Mouse (Mus musculus) C2C12 (cell line): ENCODE data around the gene Kdm4b. TPM values are rescaled to one million over a fixed set of nuclear protein-coding genes. Genes with fewer than 3 reads are reported as not detected.

Experiments used
- H3K27me3 ChIP-seq: one replicate; pipeline ENCODE4 v1.6.1; 2011; ENCODE audit not compliant: control insufficient read depth, insufficient read depth, insufficient read length
- H3K36me3 ChIP-seq: one replicate; pipeline ENCODE4 v1.6.1; 2011; ENCODE audit not compliant: control insufficient read depth, insufficient read depth
- H3K4me3 ChIP-seq: one replicate; pipeline ENCODE4 v1.5.1; 2011; ENCODE audit warnings: mild to moderate bottlenecking, control low read depth; ENCODE audit not compliant: poor library complexity, insufficient read depth, severe bottlenecking
- H3K79me2 ChIP-seq: one replicate; pipeline ENCODE4 v1.6.1; 2011; ENCODE audit not compliant: control insufficient read depth, insufficient read depth
- H3K79me3 ChIP-seq: one replicate; pipeline ENCODE4 v1.6.1; 2011; ENCODE audit warnings: low read depth, control low read depth
- H3ac ChIP-seq: one replicate; pipeline ENCODE3; 2011; ENCODE audit warnings: low read depth; ENCODE audit not compliant: control insufficient read depth, insufficient read length
- CEBPB ChIP-seq: IDR thresholded peaks from one replicate; pipeline ENCODE4 v1.6.1; 2011; ENCODE audit warnings: low read depth, mild to moderate bottlenecking, control low read depth, moderate library complexity
- CTCF ChIP-seq: IDR thresholded peaks from one replicate; pipeline ENCODE4 v1.5.1; 2011; ENCODE audit not compliant: control insufficient read depth, insufficient read depth, insufficient read length
- FOSL1 ChIP-seq: IDR thresholded peaks from one replicate; pipeline ENCODE4 v1.8.0; 2011; ENCODE audit warnings: mild to moderate bottlenecking, low read length; ENCODE audit not compliant: poor library complexity, insufficient read depth, severe bottlenecking
- MAX ChIP-seq: IDR thresholded peaks from one replicate; pipeline ENCODE4 v1.6.1; 2011; ENCODE audit warnings: mild to moderate bottlenecking, control low read depth
- MYOD1 ChIP-seq: IDR thresholded peaks from one replicate; pipeline ENCODE4 v1.6.1; 2011; ENCODE audit warnings: low read depth; ENCODE audit not compliant: control insufficient read depth, insufficient read length
- MYOG ChIP-seq: IDR thresholded peaks from one replicate; pipeline ENCODE4 v1.6.1; 2011; ENCODE audit not compliant: control insufficient read depth, insufficient read length; ENCODE audit errors: extremely low read depth
- USF1 ChIP-seq: IDR thresholded peaks from one replicate; pipeline ENCODE4 v1.6.1; 2011; ENCODE audit warnings: low read depth, mild to moderate bottlenecking, control low read depth, moderate library complexity
- polyA plus RNA-seq: library from polyadenylated mRNA; unstranded; fragments of >200 nt; fragmentation: generic; extraction: Trizol; gene quantifications from one replicate; pipeline ENCODE4 v1.2.1, GENCODE M21; 2012; ENCODE audit warnings: missing spikeins

Gene Kdm4b
- polyA plus RNA-seq, 1 experiment, result 10.1 TPM

DNA sequence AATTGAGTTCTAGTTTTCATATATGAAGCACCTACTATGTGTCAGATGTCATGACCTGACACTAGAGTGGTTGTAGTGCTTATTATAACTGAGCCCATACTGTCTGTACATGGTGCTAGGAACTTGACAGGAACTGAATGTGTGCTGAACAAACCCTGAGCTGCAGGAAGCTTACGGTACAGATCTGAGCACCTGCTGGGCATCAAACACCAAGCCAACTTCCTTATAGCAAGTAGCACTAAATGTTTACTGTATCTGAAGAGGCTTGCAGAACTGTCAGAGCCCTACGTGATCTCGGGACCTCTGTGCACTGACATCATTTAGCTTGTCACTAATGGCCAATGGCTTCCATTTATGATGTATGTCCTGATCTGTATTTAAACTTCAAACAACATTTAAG, 105.7 kb downstream of the Kdm4b start:
- Histone ChIP-seq H3K27me3 (no peaks in the 10 kb centered on the region), H3ac (no peak overlapping the region), H3K79me3 (no peaks in the 10 kb centered on the region), H3K79me2 (no peaks in the 10 kb centered on the region), H3K36me3 (peaks cover 20% of the 10 kb centered on the region), H3K4me3 (no peak overlapping the region)
- TF ChIP-seq MYOD1 (no peak), FOSL1 (no peak), CEBPB (no peak), MYOG (no peak), USF1 (no peak), MAX (no peak), CTCF (no peak)

DNA sequence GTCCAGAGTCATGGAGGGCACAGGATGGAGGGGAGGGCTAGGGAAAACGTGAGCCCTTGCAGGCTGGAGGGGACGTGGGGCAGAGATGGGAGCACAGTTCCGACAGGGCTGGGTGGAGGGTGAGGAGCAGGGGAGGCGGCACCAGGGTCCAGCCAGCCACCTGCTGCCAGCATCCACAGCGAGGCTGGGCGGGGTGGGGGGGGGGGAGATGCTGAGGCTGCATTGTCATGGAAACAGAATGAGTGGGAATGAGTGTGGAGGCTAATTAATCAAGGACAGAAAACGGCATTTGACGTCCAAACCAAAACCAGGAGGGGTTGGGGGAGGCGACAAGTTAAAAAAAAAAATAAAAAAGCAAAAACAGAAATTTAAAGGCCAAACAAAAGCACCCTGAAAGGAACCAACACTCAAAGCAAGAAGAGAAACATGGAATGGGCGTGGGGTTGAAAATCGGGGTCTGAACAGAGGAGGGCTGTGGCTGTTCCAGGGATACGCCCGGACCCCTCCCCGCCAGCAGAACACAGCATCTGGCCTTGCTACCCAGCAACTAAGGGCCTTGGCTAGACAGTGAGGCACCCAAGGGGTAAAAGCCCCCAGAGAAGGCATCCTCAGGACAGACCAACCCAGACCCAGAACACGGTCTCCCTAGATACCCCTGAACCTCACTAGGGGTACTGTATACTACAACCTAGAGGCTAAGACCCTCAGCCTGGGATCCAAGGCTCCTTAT, 114.0 kb downstream of the Kdm4b start:
- no peak overlapping the region for H3K4me3 ChIP-seq
- peaks cover 38% of the 10 kb centered on the region for H3K36me3 ChIP-seq
- no peak overlapping the region for H3ac ChIP-seq
- TF ChIP-seq MYOD1, result no peak
- no peak for TF ChIP-seq MYOG
- no peak for TF ChIP-seq USF1
- no peak for TF ChIP-seq MAX
- no peak for TF ChIP-seq CEBPB
- TF ChIP-seq FOSL1, result no peak
- TF ChIP-seq CTCF, result no peak
- no peaks in the 10 kb centered on the region for H3K79me3 ChIP-seq
- no peaks in the 10 kb centered on the region for H3K79me2 ChIP-seq
- H3K27me3 ChIP-seq, result no peaks in the 10 kb centered on the region

DNA sequence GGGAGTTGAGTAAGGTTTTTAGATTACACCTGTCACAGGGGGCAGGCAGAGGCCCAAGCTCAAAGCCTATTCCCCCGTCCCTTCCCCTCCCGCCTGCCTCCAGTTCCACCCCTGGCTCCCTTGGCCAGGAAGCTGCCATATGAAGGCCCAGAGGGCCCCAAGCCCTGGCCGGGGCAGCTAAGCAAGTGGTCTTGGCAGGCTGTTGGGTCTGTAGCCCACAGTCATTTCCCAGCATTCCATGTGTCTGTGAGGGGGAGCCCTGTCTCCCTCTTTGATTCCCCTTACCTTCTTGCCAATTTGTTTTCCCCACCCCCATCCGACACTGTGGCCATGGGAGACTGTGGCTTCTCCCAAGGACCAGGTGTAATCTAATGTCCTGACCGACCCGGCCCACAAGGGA, 116.5 kb downstream of the Kdm4b start:
- TF ChIP-seq FOSL1 (no peak), CEBPB (no peak), MAX (no peak), USF1 (no peak), CTCF (no peak), MYOG (no peak), MYOD1 (no peak)
- peaks cover 18% of the 10 kb centered on the region for H3K36me3 ChIP-seq

DNA sequence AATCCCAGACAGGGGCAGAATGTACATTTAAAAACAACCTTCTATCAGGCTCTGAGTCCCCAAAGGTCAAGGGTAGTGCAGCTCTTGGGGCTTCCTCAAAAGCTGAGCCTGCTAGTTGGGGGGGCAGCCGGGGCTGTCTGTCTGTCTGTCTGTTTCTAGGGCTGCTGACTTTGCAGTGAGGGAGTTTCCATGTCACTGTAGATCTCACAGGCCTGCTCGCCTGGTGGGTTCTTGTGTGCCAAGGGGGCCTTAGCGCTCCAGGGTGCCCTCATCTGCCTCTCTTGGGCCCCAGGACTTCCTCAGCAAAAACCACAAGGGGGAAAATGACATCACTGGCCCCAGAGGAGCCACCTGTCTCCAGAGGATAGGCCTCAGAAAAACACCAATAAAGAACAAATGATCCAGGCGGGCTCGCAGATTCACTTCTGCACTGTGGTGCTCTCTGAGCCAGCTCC, 117.5 kb downstream of the Kdm4b start:
- Histone ChIP-seq H3K27me3 (no peaks in the 10 kb centered on the region), H3ac (no peak overlapping the region), H3K79me3 (no peaks in the 10 kb centered on the region), H3K79me2 (no peaks in the 10 kb centered on the region), H3K36me3 (peaks cover 15% of the 10 kb centered on the region), H3K4me3 (no peak overlapping the region)
- TF ChIP-seq MAX, result no peak
- TF ChIP-seq CTCF, result no peak
- no peak for TF ChIP-seq MYOG
- TF ChIP-seq MYOD1, result no peak
- no peak for TF ChIP-seq FOSL1
- no peak for TF ChIP-seq USF1
- no peak for TF ChIP-seq CEBPB

More for the DNA sequence above, 116.5 kb downstream of the Kdm4b start:
- Histone ChIP-seq H3ac (no peak overlapping the region), H3K79me3 (no peaks in the 10 kb centered on the region), H3K79me2 (no peaks in the 10 kb centered on the region), H3K27me3 (no peaks in the 10 kb centered on the region), H3K4me3 (no peak overlapping the region)

DNA sequence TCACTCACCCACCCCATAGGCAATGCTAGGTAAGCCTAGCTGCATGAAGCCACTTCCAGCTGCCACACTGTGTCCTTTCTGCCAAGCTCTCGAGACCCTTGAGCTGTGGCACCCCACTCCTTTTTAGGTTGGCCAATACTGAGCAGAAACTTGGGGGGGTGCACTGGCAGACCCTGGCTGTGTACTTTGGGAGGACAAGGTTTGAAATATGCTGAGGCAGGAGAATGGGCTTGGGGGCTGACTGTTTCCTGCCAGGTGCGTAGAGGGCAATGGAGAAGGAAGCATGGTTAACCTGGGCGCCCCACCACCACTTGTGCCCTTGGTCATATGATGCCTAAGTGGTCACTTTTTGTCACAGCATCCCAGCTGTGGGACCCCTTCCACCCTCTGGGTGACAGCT, 118.9 kb downstream of the Kdm4b start:
- Histone ChIP-seq H3K36me3 (peaks cover 21% of the 10 kb centered on the region), H3K27me3 (no peaks in the 10 kb centered on the region), H3K79me3 (no peaks in the 10 kb centered on the region), H3K79me2 (no peaks in the 10 kb centered on the region), H3K4me3 (no peak overlapping the region), H3ac (no peak overlapping the region)
- no peak for TF ChIP-seq CEBPB
- no peak for TF ChIP-seq FOSL1
- no peak for TF ChIP-seq MAX
- no peak for TF ChIP-seq USF1
- no peak for TF ChIP-seq CTCF
- no peak for TF ChIP-seq MYOG
- no peak for TF ChIP-seq MYOD1

DNA sequence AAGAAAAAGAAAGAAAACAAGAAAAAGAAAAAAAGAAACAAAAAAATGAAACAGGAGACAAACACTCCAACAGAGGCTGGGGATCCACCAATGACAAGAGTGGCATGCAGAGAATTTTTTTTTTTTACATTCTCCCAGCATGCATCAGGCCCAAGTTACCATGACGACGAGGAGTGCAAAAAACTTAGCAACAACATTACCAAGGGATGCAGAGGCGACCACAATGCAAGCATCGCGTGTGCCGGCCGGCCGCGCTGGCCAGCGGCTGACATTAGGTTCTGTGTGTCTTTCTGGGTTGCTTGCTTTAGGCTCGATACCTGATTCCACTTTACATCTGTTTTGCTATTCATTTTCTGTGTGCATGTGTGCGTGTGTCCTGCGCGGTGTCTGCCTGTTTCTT, 119.5 kb downstream of the Kdm4b start:
- Histone ChIP-seq H3K79me2 (no peaks in the 10 kb centered on the region), H3ac (no peak overlapping the region), H3K79me3 (no peaks in the 10 kb centered on the region), H3K27me3 (no peaks in the 10 kb centered on the region), H3K36me3 (peaks cover 28% of the 10 kb centered on the region), H3K4me3 (no peak overlapping the region)
- TF ChIP-seq MYOG (no peak), MAX (no peak), MYOD1 (no peak), USF1 (no peak), CTCF (no peak), CEBPB (no peak)
